ENCODE assay signal across 16 mouse cellular contexts in the genomic region with DNA sequence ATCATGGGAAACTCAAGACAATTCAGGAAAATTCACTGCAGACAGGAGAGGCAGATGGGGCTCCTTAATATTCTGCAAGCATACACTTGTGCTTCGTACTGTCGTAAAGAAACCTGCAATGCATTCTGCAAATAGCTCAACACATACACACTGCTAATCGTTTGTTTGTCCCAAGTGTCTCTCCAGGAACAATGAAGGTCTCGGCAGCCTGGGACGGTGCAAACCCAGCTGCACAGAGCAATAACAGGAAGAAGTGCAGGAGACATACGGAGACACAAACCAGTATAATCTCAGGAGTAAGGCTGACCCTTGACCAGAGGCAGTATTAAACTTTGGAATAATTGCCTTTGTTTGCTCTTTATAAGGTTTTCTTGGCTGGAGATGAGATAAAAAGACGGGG. TPM values are rescaled to one million over a fixed set of nuclear protein-coding genes. Genes with fewer than 3 reads are reported as not detected.
DNase-seq lines count a peak whose midpoint lies in the region; ATAC-seq and TF ChIP-seq lines count a peak whose summit lies in the region.
"Had no signal": no experiment of that assay in that cellular context is flagged by ENCODE, and none has a peak within 500 bp of the region (broad histone marks: within the 10 kb centered on the region; RNA-seq: fewer than 3 reads in every experiment).

No protein-coding gene starts in this region.

- H3K9me3 ChIP-seq in heart, embryonic 14.5 days (ENCODE audit: control insufficient read depth, low read length), result no peaks in the 10 kb centered on the region
- no peaks in the 10 kb centered on the region for H3K9me3 ChIP-seq in heart, embryonic 11.5 days (replicated peaks; ENCODE audit: control insufficient read depth, low read length)
- no peaks in the 10 kb centered on the region; the same call in 1 of the 2 replicates for H3K9me3 ChIP-seq in lung, embryonic 14.5 days (ENCODE audit: low read depth, low read length)
- no peaks in the 10 kb centered on the region for H3K9me3 ChIP-seq in intestine, embryonic 15.5 days
- H3K9me3 ChIP-seq: heart, embryonic 12.5 days had no signal

- TF ChIP-seq POLR2A in lung, adult 2 months (IDR thresholded peaks at IDR 0.05; ENCODE audit: borderline replicate concordance, extremely low read depth, low read depth, low read length), result no peak
- TF ChIP-seq POLR2A in myocyte (IDR thresholded peaks at IDR 0.05; ENCODE audit: insufficient read length, low read depth), result no peak

- H3ac ChIP-seq in myocyte (ENCODE audit: control insufficient read depth, insufficient read length), result no peak overlapping the region

- H3K27ac ChIP-seq in heart, embryonic 14.5 days (replicated peaks in 1 of 2; ENCODE audit: control insufficient read depth in 1 of 2, insufficient read depth in 1 of 2, low read depth in 2 of 2, low read length in 2 of 2), result 0 out of 4 replicates have a peak overlapping the region, but pooled peaks of 1 of the 2 experiments have one; percentile 88
- H3K27ac ChIP-seq in heart, embryonic 11.5 days (ENCODE audit: low read depth, low read length), result no peak overlapping the region
- peak overlapping the region; percentile 92; the same call in 1 of the 2 replicates for H3K27ac ChIP-seq in lung, embryonic 14.5 days (ENCODE audit: low read depth)
- peak overlapping the region; percentile 38; the same call in 1 of the 2 replicates for H3K27ac ChIP-seq in intestine, embryonic 15.5 days

- peaks cover 28% of the 10 kb centered on the region for H3K79me2 ChIP-seq in myocyte (ENCODE audit: control insufficient read depth, insufficient read depth)

- no peaks in the 10 kb centered on the region for H3K27me3 ChIP-seq in heart, embryonic 14.5 days (ENCODE audit: control insufficient read depth, insufficient read depth, low read length)
- H3K27me3 ChIP-seq in heart, embryonic 11.5 days (ENCODE audit: control insufficient read depth, insufficient read depth, low read length), result no peaks in the 10 kb centered on the region
- H3K27me3 ChIP-seq in lung, embryonic 14.5 days (ENCODE audit: insufficient read depth, low read length), result no peaks in the 10 kb centered on the region
- H3K27me3 ChIP-seq in intestine, embryonic 15.5 days (replicated peaks), result 0 out of 2 replicates have a peak, but pooled peaks cover under 1% of the 10 kb centered on the region
- no peaks in the 10 kb centered on the region for H3K27me3 ChIP-seq in myocyte (ENCODE audit: control insufficient read depth, insufficient read depth, insufficient read length)
- H3K27me3 ChIP-seq: heart, embryonic 12.5 days had no signal

- H3K4me3 ChIP-seq in heart, embryonic 14.5 days (ENCODE audit: control insufficient read depth in 1 of 2, insufficient read depth in 1 of 2, low read depth in 1 of 2, low read length in 2 of 2), result no peak overlapping the region
- H3K4me3 ChIP-seq in heart, embryonic 11.5 days (ENCODE audit: low read depth, low read length), result no peak overlapping the region
- H3K4me3 ChIP-seq in lung, embryonic 14.5 days (ENCODE audit: low read depth, low read length), result 0 out of 2 replicates have a peak overlapping the region, but pooled peaks have one; percentile 99
- H3K4me3 ChIP-seq in lung, adult 2 months (replicated peaks; ENCODE audit: extremely low read depth, low read depth, low read length), result no peak overlapping the region
- no peak overlapping the region for H3K4me3 ChIP-seq in intestine, embryonic 15.5 days (replicated peaks)
- H3K4me3 ChIP-seq in myocyte, result peak overlapping the region; percentile 84

- H3K4me1 ChIP-seq in heart, embryonic 14.5 days (ENCODE audit: control insufficient read depth in 2 of 2, insufficient read depth in 2 of 2, low read length in 2 of 2), result peaks cover 2 to 17% of the 10 kb centered on the region in 2 experiments
- H3K4me1 ChIP-seq in heart, embryonic 11.5 days (ENCODE audit: control insufficient read depth, insufficient read depth, low read length), result peaks cover 8% of the 10 kb centered on the region
- peaks cover 3% of the 10 kb centered on the region; the same call in 1 of the 2 replicates for H3K4me1 ChIP-seq in lung, embryonic 14.5 days (ENCODE audit: insufficient read depth)
- peaks cover 12% of the 10 kb centered on the region for H3K4me1 ChIP-seq in lung, adult 2 months (ENCODE audit: control insufficient read depth, insufficient read depth, low read length)
- peaks cover 6% of the 10 kb centered on the region for H3K4me1 ChIP-seq in intestine, embryonic 15.5 days (replicated peaks)

- H3K36me3 ChIP-seq in heart, embryonic 14.5 days (ENCODE audit: control insufficient read depth, insufficient read depth, low read length), result peaks cover 16% of the 10 kb centered on the region
- peaks cover 3% of the 10 kb centered on the region; the same call in 1 of the 2 replicates for H3K36me3 ChIP-seq in heart, embryonic 11.5 days (ENCODE audit: control insufficient read depth, insufficient read depth, low read length)
- peaks cover 21% of the 10 kb centered on the region for H3K36me3 ChIP-seq in lung, embryonic 14.5 days (ENCODE audit: insufficient read depth)
- peaks cover 3% of the 10 kb centered on the region; the same call in 1 of the 2 replicates for H3K36me3 ChIP-seq in intestine, embryonic 15.5 days
- peaks cover 7% of the 10 kb centered on the region for H3K36me3 ChIP-seq in myocyte (ENCODE audit: control insufficient read depth, insufficient read depth)

- peak; percentile 82 for DNase-seq in lung, embryonic 14.5 days
- DNase-seq in lung, adult 2 months, result no peak
- DNase-seq in urinary bladder, postnatal 10 days (ENCODE audit: low spot score), result no peak
- DNase-seq: cerebellum, postnatal 14 days; gastrocnemius, postnatal 10 days; kidney, adult 11 months; kidney, postnatal 36 days; layer of hippocampus, postnatal 36 days; right cerebral cortex, postnatal 14 days had no signal

- TF ChIP-seq CTCF in lung, embryonic 14.5 days (IDR thresholded peaks at IDR 0.05; ENCODE audit: low read depth), result no peak
- no peak for TF ChIP-seq CTCF in lung, adult 2 months (IDR thresholded peaks at IDR 0.05; ENCODE audit: insufficient read depth, low read length)

- peak overlapping the region; percentile 84; the same call in 1 of the 2 replicates for H3K4me2 ChIP-seq in heart, embryonic 14.5 days (ENCODE audit: low read length)
- H3K4me2 ChIP-seq in heart, embryonic 11.5 days, result no peak overlapping the region
- peak overlapping the region; percentile 75 for H3K4me2 ChIP-seq in lung, embryonic 14.5 days
- H3K4me2 ChIP-seq in intestine, embryonic 15.5 days (replicated peaks), result peak overlapping the region; percentile 66; the same call in 1 of the 2 replicates
- H3K4me2 ChIP-seq in myocyte (ENCODE audit: low read depth), result no peak overlapping the region

- no peak overlapping the region for H3K9ac ChIP-seq in heart, embryonic 14.5 days (ENCODE audit: low read length)
- no peak overlapping the region for H3K9ac ChIP-seq in heart, embryonic 11.5 days (ENCODE audit: low read depth, low read length)
- H3K9ac ChIP-seq in lung, embryonic 14.5 days, result peak overlapping the region; percentile 97; the same call in 1 of the 2 replicates
- H3K9ac ChIP-seq in intestine, embryonic 15.5 days, result no peak overlapping the region

- ATAC-seq in heart, embryonic 14.5 days (ENCODE audit: insufficient number of reproducible peaks, insufficient read depth, low FRiP score, low read depth), result no peak
- ATAC-seq in heart, embryonic 11.5 days (replicated peaks; ENCODE audit: insufficient number of reproducible peaks, low FRiP score, low TSS enrichment), result no peak
- peak; percentile 60 for ATAC-seq in lung, embryonic 14.5 days (ENCODE audit: insufficient read depth)
- peak; percentile 36 for ATAC-seq in intestine, embryonic 15.5 days

- WGBS in heart, embryonic 14.5 days, result 59% methylated on average over 7 of the region's 7 CpGs
- 63% methylated on average over 7 of the region's 7 CpGs for WGBS in heart, embryonic 11.5 days (ENCODE audit: insufficient replicate concordance)
- WGBS in lung, embryonic 14.5 days, result 31% methylated on average over 7 of the region's 7 CpGs
- WGBS in lung, adult 2 months, result 40% methylated on average over 7 of the region's 7 CpGs
- WGBS in intestine, embryonic 15.5 days, result 51% methylated on average over 7 of the region's 7 CpGs

TF ChIP-seq in myocyte, 11 proteins besides CTCF, POLR2A, EP300 and RAD21 (continues in another document):
- no peak for TF ChIP-seq POLR2AphosphoS2 (IDR thresholded peaks at IDR 0.05; ENCODE audit: insufficient read length, low read depth)
- no peak for TF ChIP-seq TCF3 (IDR thresholded peaks at IDR 0.05; ENCODE audit: insufficient read length, low read depth)
- no peak for TF ChIP-seq E2F4 (IDR thresholded peaks at IDR 0.05; ENCODE audit: insufficient read depth)
- no peak for TF ChIP-seq MYOD1 (IDR thresholded peaks at IDR 0.05; ENCODE audit: control insufficient read depth in 1 of 3, insufficient read length in 2 of 3, low read depth in 2 of 3)
- no peak for TF ChIP-seq MYOG (IDR thresholded peaks at IDR 0.05; ENCODE audit: control insufficient read depth in 1 of 3, insufficient read depth in 1 of 3, insufficient read length in 2 of 3, low read depth in 2 of 3)
- no peak for TF ChIP-seq TCF12 (IDR thresholded peaks at IDR 0.05; ENCODE audit: insufficient read depth, poor library complexity, severe bottlenecking)

RNA-seq across cellular contexts. Expression of a gene that starts 1.0 kb away (rescaled TPM):
- 110 and 125 TPM in 2 replicates for polyA plus RNA-seq in heart, embryonic 14.5 days (2014; fragmentation: Nextera tagmentation; extraction: Ambion mirVana)
- polyA plus RNA-seq in heart, embryonic 11.5 days (2014; fragmentation: Nextera tagmentation; extraction: Ambion mirVana), result 154 and 160 TPM in 2 replicates
- 260 and 265 TPM in 2 replicates for polyA plus RNA-seq in lung, embryonic 14.5 days (2014; fragmentation: Nextera tagmentation; extraction: Ambion mirVana)
- polyA plus RNA-seq in lung, adult 2 months (2012; rRNA removed), result 31.2 TPM in 2 replicates
- 132 and 143 TPM in 2 replicates for polyA plus RNA-seq in intestine, embryonic 15.5 days (2015; fragmentation: Nextera tagmentation; extraction: Ambion mirVana)
- polyA plus RNA-seq in myocyte (2012; fragmentation: generic; extraction: Trizol), result 51.5 TPM

RNA-seq across cellular contexts. Expression of a gene that starts 28.9 kb away (rescaled TPM):
- polyA plus RNA-seq in heart, embryonic 14.5 days (2014; fragmentation: Nextera tagmentation; extraction: Ambion mirVana), result 24.2 and 24.9 TPM in 2 replicates
- polyA plus RNA-seq in heart, embryonic 11.5 days (2014; fragmentation: Nextera tagmentation; extraction: Ambion mirVana), result 27.4 and 28.1 TPM in 2 replicates
- 50.4 and 51.7 TPM in 2 replicates for polyA plus RNA-seq in lung, embryonic 14.5 days (2014; fragmentation: Nextera tagmentation; extraction: Ambion mirVana)
- polyA plus RNA-seq in lung, adult 2 months (2012; rRNA removed), result 8.5 and 9.9 TPM in 2 replicates
- 34.0 and 34.4 TPM in 2 replicates for polyA plus RNA-seq in intestine, embryonic 15.5 days (2015; fragmentation: Nextera tagmentation; extraction: Ambion mirVana)
- 13.9 TPM for polyA plus RNA-seq in myocyte (2012; fragmentation: generic; extraction: Trizol)

RNA-seq across cellular contexts. Expression of a gene that starts 50.8 kb away (rescaled TPM):
- polyA plus RNA-seq in heart, embryonic 14.5 days (2014; fragmentation: Nextera tagmentation; extraction: Ambion mirVana), result not detected in 2 replicates
- polyA plus RNA-seq in heart, embryonic 11.5 days (2014; fragmentation: Nextera tagmentation; extraction: Ambion mirVana), result not detected in 2 replicates
- 0.37 TPM in 1 of 2 replicates, not detected in the other for polyA plus RNA-seq in lung, embryonic 14.5 days (2014; fragmentation: Nextera tagmentation; extraction: Ambion mirVana)
- 1.7 and 2.5 TPM in 2 replicates for polyA plus RNA-seq in lung, adult 2 months (2012; rRNA removed)
- 0.10 TPM in 1 of 2 replicates, not detected in the other for polyA plus RNA-seq in intestine, embryonic 15.5 days (2015; fragmentation: Nextera tagmentation; extraction: Ambion mirVana)
- polyA plus RNA-seq in myocyte (2012; fragmentation: generic; extraction: Trizol), result 0.02 TPM
- polyA plus RNA-seq: limb, embryonic 11.5 days; liver, embryonic 16.5 days had no signal

Comparison
In these comparisons a context has a peak if more than half of its experiments do, and no peak if none do; other contexts are left out.
1. H3K4me2 ChIP-seq: peak in heart, embryonic 14.5 days (single experiment), lung, embryonic 14.5 days (single experiment) and intestine, embryonic 15.5 days (single experiment); none in heart, embryonic 11.5 days (single experiment) and myocyte (single experiment).
2. H3K4me3 ChIP-seq: peak in lung, embryonic 14.5 days (single experiment) and myocyte (single experiment); none in heart, embryonic 14.5 days (0 of 2), heart, embryonic 11.5 days (single experiment), lung, adult 2 months (single experiment) and intestine, embryonic 15.5 days (single experiment).
3. ATAC-seq: peak in lung, embryonic 14.5 days (single experiment) and intestine, embryonic 15.5 days (single experiment); none in heart, embryonic 14.5 days (single experiment) and heart, embryonic 11.5 days (single experiment).